Mouse (Mus musculus): ENCODE measurements at regions not wholly inside any gene's neighbourhood (a gene's known extent, or its start where the extent isn't known, plus 50 kb on each side); places are given as distances from the start of the nearest gene placed in this dataset.

GRCm38 (mm10) chr8:92240686-92241275 lies 116.6 kb upstream of the Irx5 start:
- H3K9me3 ChIP-seq (replicated peaks) = no peaks in the 10 kb centered on the region
- H3K36me3 ChIP-seq = no peaks in the 10 kb centered on the region
- H3K4me1 ChIP-seq = 0 out of 2 replicates have a peak, but pooled peaks cover 3% of the 10 kb centered on the region
- 64% methylated on average over 13 of the region's 13 CpGs for WGBS
- no peak for ATAC-seq (ENCODE audit: low FRiP score)
- H3K27me3 ChIP-seq = peaks cover 7% of the 10 kb centered on the region
- no peak overlapping the region for H3K4me3 ChIP-seq
- H3K4me2 ChIP-seq (replicated peaks) = no peak overlapping the region
- H3K9ac ChIP-seq = no peak overlapping the region
- no peak overlapping the region for H3K27ac ChIP-seq

GRCm38 (mm10) chr8:92231326-92232225 lies 125.8 kb upstream of the Irx5 start:
- 51% methylated on average over 23 of the region's 23 CpGs for WGBS
- H3K36me3 ChIP-seq = no peaks in the 10 kb centered on the region
- no peak overlapping the region for H3K9ac ChIP-seq
- H3K27ac ChIP-seq = peak overlapping the region; percentile 44
- no peaks in the 10 kb centered on the region for H3K9me3 ChIP-seq (replicated peaks)
- peak; percentile 64 for ATAC-seq (ENCODE audit: low FRiP score)
- peak overlapping the region; percentile 16; the same call in 1 of the 2 replicates for H3K4me2 ChIP-seq (replicated peaks)
- no peak overlapping the region for H3K4me3 ChIP-seq
- no peaks in the 10 kb centered on the region for H3K27me3 ChIP-seq
- peaks cover 12% of the 10 kb centered on the region for H3K4me1 ChIP-seq

- no peak overlapping the region for H3K9ac ChIP-seq
- H3K27me3 ChIP-seq = no peaks in the 10 kb centered on the region
- no peak overlapping the region for H3K4me3 ChIP-seq
- peaks cover 12% of the 10 kb centered on the region for H3K4me1 ChIP-seq
- 97% methylated on average over 2 of the region's 2 CpGs for WGBS
- H3K36me3 ChIP-seq = no peaks in the 10 kb centered on the region
- peaks cover 10% of the 10 kb centered on the region; the same call in 1 of the 2 replicates for H3K9me3 ChIP-seq (replicated peaks)
- H3K4me2 ChIP-seq (replicated peaks) = no peak overlapping the region
- no peak overlapping the region for H3K27ac ChIP-seq
- no peak for ATAC-seq (ENCODE audit: low FRiP score)
These were observed 127.9 kb upstream of the Irx5 start for GRCm38 (mm10) chr8:92229526-92229925.

GRCm38 (mm10) chr8:92224929-92225328 lies 132.5 kb upstream of the Irx5 start:
- H3K4me2 ChIP-seq (replicated peaks) = no peak overlapping the region
- no peaks in the 10 kb centered on the region for H3K4me1 ChIP-seq
- H3K9ac ChIP-seq = no peak overlapping the region
- H3K4me3 ChIP-seq = no peak overlapping the region
- 84% methylated on average over 3 of the region's 3 CpGs for WGBS
- H3K36me3 ChIP-seq = no peaks in the 10 kb centered on the region
- ATAC-seq (ENCODE audit: low FRiP score) = no peak
- no peak overlapping the region for H3K27ac ChIP-seq
- H3K27me3 ChIP-seq = no peaks in the 10 kb centered on the region
- peaks cover 10% of the 10 kb centered on the region; the same call in 1 of the 2 replicates for H3K9me3 ChIP-seq (replicated peaks)

- Histone ChIP-seq H3K4me3 (no peak overlapping the region), H3K27ac (no peak overlapping the region), H3K9me3 (replicated peaks) (peaks cover 10% of the 10 kb centered on the region; the same call in 1 of the 2 replicates), H3K4me1 (no peaks in the 10 kb centered on the region), H3K27me3 (no peaks in the 10 kb centered on the region), H3K9ac (no peak overlapping the region), H3K36me3 (no peaks in the 10 kb centered on the region), H3K4me2 (replicated peaks) (no peak overlapping the region)
- 40% methylated on average over 3 of the region's 3 CpGs for WGBS
- no peak for ATAC-seq (ENCODE audit: low FRiP score)
These were observed 134.4 kb upstream of the Irx5 start for GRCm38 (mm10) chr8:92222992-92223391.

- Histone ChIP-seq H3K9ac (no peak overlapping the region), H3K4me3 (no peak overlapping the region), H3K27ac (no peak overlapping the region), H3K4me1 (no peaks in the 10 kb centered on the region), H3K27me3 (no peaks in the 10 kb centered on the region), H3K9me3 (replicated peaks) (no peaks in the 10 kb centered on the region), H3K4me2 (replicated peaks) (no peak overlapping the region), H3K36me3 (no peaks in the 10 kb centered on the region)
- 77% methylated on average over 9 of the region's 9 CpGs for WGBS
- no peak for ATAC-seq (ENCODE audit: low FRiP score)
These were observed 138.1 kb upstream of the Irx5 start for GRCm38 (mm10) chr8:92219181-92219890.

GRCm38 (mm10) chr8:92217521-92217920 lies 139.9 kb upstream of the Irx5 start:
- WGBS = 59% methylated on average over 2 of the region's 2 CpGs
- Histone ChIP-seq H3K4me2 (replicated peaks) (no peak overlapping the region), H3K27me3 (no peaks in the 10 kb centered on the region)

GRCm38 (mm10) chr8:92216176-92216575 lies 141.2 kb upstream of the Irx5 start:
- H3K4me2 ChIP-seq (replicated peaks) = no peak overlapping the region
- ATAC-seq (ENCODE audit: low FRiP score) = no peak
- H3K9me3 ChIP-seq (replicated peaks) = no peaks in the 10 kb centered on the region
- H3K4me3 ChIP-seq = no peak overlapping the region
- 11% methylated on average over 4 of the region's 5 CpGs for WGBS
- H3K36me3 ChIP-seq = no peaks in the 10 kb centered on the region
- no peaks in the 10 kb centered on the region for H3K27me3 ChIP-seq
- no peak overlapping the region for H3K27ac ChIP-seq
- no peak overlapping the region for H3K9ac ChIP-seq
- H3K4me1 ChIP-seq = no peaks in the 10 kb centered on the region

More at GRCm38 (mm10) chr8:92217521-92217920, 139.9 kb upstream of the Irx5 start:
- Histone ChIP-seq H3K4me1 (no peaks in the 10 kb centered on the region), H3K9me3 (replicated peaks) (no peaks in the 10 kb centered on the region), H3K9ac (no peak overlapping the region), H3K36me3 (no peaks in the 10 kb centered on the region), H3K27ac (no peak overlapping the region), H3K4me3 (no peak overlapping the region)
- ATAC-seq (ENCODE audit: low FRiP score) = no peak

- WGBS = 85% methylated on average over 14 of the region's 14 CpGs
- no peak for ATAC-seq (ENCODE audit: low FRiP score)
- Histone ChIP-seq H3K9ac (no peak overlapping the region), H3K27ac (no peak overlapping the region), H3K36me3 (no peaks in the 10 kb centered on the region), H3K4me3 (no peak overlapping the region), H3K4me1 (no peaks in the 10 kb centered on the region), H3K27me3 (no peaks in the 10 kb centered on the region), H3K9me3 (replicated peaks) (no peaks in the 10 kb centered on the region), H3K4me2 (replicated peaks) (no peak overlapping the region)
These were observed 144.5 kb upstream of the Irx5 start for GRCm38 (mm10) chr8:92212786-92213535.

GRCm38 (mm10) chr8:92209081-92209480 lies 148.3 kb upstream of the Irx5 start:
- Histone ChIP-seq H3K27me3 (peaks cover 4% of the 10 kb centered on the region; the same call in 1 of the 2 replicates), H3K4me2 (replicated peaks) (no peak overlapping the region), H3K9ac (no peak overlapping the region), H3K27ac (no peak overlapping the region), H3K36me3 (no peaks in the 10 kb centered on the region), H3K4me1 (peaks cover 7% of the 10 kb centered on the region; the same call in 1 of the 2 replicates), H3K4me3 (no peak overlapping the region), H3K9me3 (replicated peaks) (no peaks in the 10 kb centered on the region)
- ATAC-seq (ENCODE audit: low FRiP score) = no peak
- 69% methylated on average over 5 of the region's 5 CpGs for WGBS

- H3K9me3 ChIP-seq (replicated peaks) = no peaks in the 10 kb centered on the region
- no peak overlapping the region for H3K4me2 ChIP-seq (replicated peaks)
- WGBS = 93% methylated on average over 8 of the region's 8 CpGs
- H3K27me3 ChIP-seq = no peaks in the 10 kb centered on the region
- H3K27ac ChIP-seq = no peak overlapping the region
- H3K36me3 ChIP-seq = no peaks in the 10 kb centered on the region
- no peaks in the 10 kb centered on the region for H3K4me1 ChIP-seq
- H3K4me3 ChIP-seq = no peak overlapping the region
- ATAC-seq (ENCODE audit: low FRiP score) = no peak
- H3K9ac ChIP-seq = no peak overlapping the region
These were observed 161.8 kb upstream of the Irx5 start for GRCm38 (mm10) chr8:92195635-92196034.

- no peak for ATAC-seq (ENCODE audit: low FRiP score)
- no peaks in the 10 kb centered on the region for H3K36me3 ChIP-seq
- H3K27me3 ChIP-seq = no peaks in the 10 kb centered on the region
- no peaks in the 10 kb centered on the region for H3K4me1 ChIP-seq
- 67% methylated on average over 14 of the region's 14 CpGs for WGBS
- no peaks in the 10 kb centered on the region for H3K9me3 ChIP-seq (replicated peaks)
- H3K27ac ChIP-seq = no peak overlapping the region
- no peak overlapping the region for H3K9ac ChIP-seq
- H3K4me2 ChIP-seq (replicated peaks) = no peak overlapping the region
- H3K4me3 ChIP-seq = no peak overlapping the region
These were observed 163.4 kb upstream of the Irx5 start for GRCm38 (mm10) chr8:92194065-92194464.

All from hindbrain, embryonic 12.5 days (tissue).